Mouse (Mus musculus) heart, embryonic 11.5 days (tissue): ENCODE results near the gene Tssk1. TPM values are rescaled to one million over a fixed set of nuclear protein-coding genes. Genes with fewer than 3 reads are reported as not detected.

Experiments
- ATAC-seq: fragments of 200-750 bp; cut with Nextera tagmentation; replicated peaks from 2 replicates; pipeline ENCODE4 v1.8.0; 2017; ENCODE audit warnings: moderate library complexity; ENCODE audit not compliant: insufficient number of reproducible peaks, low FRiP score, low TSS enrichment
- H3K27ac ChIP-seq: fragments of 300-500 bp; sonication (generic); 2 replicates; pipeline ENCODE4 v1.5.1; 2014; ENCODE audit warnings: mild to moderate bottlenecking, low read depth, low read length
- H3K27me3 ChIP-seq: fragments of 300-500 bp; sonication (generic); 2 replicates; pipeline ENCODE4 v1.6.1; 2014; ENCODE audit warnings: mild to moderate bottlenecking, low read length, mixed read lengths; ENCODE audit not compliant: control insufficient read depth, insufficient read depth
- H3K36me3 ChIP-seq: fragments of 300-500 bp; sonication (generic); 2 replicates; pipeline ENCODE4 v1.6.1; 2014; ENCODE audit warnings: mild to moderate bottlenecking, low read length, moderate library complexity, mixed read lengths; ENCODE audit not compliant: control insufficient read depth, insufficient read depth
- H3K4me1 ChIP-seq: fragments of 300-500 bp; sonication (generic); 2 replicates; pipeline ENCODE4 v1.6.1; 2014; ENCODE audit warnings: low read length; ENCODE audit not compliant: control insufficient read depth, insufficient read depth
- H3K4me2 ChIP-seq: fragments of 300-500 bp; sonication (generic); 2 replicates; pipeline ENCODE4 v1.6.1; 2014; ENCODE audit warnings: mild to moderate bottlenecking, moderate library complexity
- H3K4me3 ChIP-seq: fragments of 300-500 bp; sonication (generic); 2 replicates; pipeline ENCODE4 v1.5.1; 2014; ENCODE audit warnings: low read depth, low read length
- H3K9ac ChIP-seq: fragments of 300-500 bp; sonication (generic); 2 replicates; pipeline ENCODE4 v1.6.1; 2014; ENCODE audit warnings: mild to moderate bottlenecking, low read depth, low read length, moderate library complexity
- H3K9me3 ChIP-seq: fragments of 300-500 bp; sonication (generic); replicated peaks from 2 replicates; pipeline ENCODE4 v1.6.1; 2016; ENCODE audit warnings: low read length; ENCODE audit not compliant: control insufficient read depth
- WGBS: fragments of 180-500 bp; shearing (Covaris S2); extraction: QIAGEN DNeasy Blood & Tissue Kit; methylation state at CpG from one replicate; pipeline ENCODE4 v1.1.7; 2014; ENCODE audit not compliant: insufficient replicate concordance; 5-methylcytosine and 5-hydroxymethylcytosine counted together
- polyA plus RNA-seq: library from polyadenylated mRNA; unstranded; fragments of >200 nt; fragmentation: Nextera tagmentation; extraction: Ambion mirVana; gene quantifications from 2 replicates; pipeline ENCODE4 v1.2.1, GENCODE M21; 2014

The Tssk1 gene
- polyA plus RNA-seq, 1 experiment from 2014 or later: 0.07 TPM

DNA sequence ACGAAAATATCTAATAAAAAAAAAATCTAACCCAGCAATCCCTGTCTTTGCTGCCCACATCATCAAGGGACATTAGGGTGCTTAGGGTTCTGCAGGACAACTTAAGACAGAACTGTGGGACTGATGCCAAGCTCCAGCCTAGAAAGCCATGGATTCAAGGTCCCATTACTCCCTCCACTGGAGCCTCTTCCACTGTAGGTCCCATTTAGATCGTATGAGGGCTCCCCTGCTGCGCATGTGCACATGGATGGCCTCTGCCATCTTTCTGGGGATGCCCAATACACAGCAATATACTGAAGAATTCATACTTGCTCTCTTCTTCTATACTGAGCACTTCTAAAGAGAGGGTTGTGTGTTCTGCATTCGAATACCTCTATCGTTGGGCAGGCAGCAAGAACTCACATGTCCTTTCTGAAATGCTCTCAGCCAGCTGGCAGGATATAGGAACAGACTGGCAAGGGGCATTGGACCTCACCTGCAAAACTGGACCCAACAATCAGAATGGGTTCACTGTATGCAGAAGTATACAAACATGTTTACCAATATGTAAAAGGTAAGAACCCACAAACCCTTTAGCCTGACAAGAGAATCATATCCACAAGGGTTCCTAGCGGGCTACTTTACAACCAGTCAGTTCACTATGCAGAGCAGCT lies 4.2 kb upstream of the Tssk1 start:
- Histone ChIP-seq H3K27me3 (no peaks in the 10 kb centered on the region), H3K9me3 (no peaks in the 10 kb centered on the region), H3K27ac (no peak overlapping the region), H3K36me3 (no peaks in the 10 kb centered on the region), H3K9ac (peak overlapping the region; percentile 95; the same call in 1 of the 2 replicates), H3K4me2 (peak overlapping the region; percentile 84), H3K4me3 (peak overlapping the region; percentile 83), H3K4me1 (peaks cover 13% of the 10 kb centered on the region)
- ATAC-seq: no peak
- 83% methylated on average over 6 of the region's 6 CpGs for WGBS

DNA sequence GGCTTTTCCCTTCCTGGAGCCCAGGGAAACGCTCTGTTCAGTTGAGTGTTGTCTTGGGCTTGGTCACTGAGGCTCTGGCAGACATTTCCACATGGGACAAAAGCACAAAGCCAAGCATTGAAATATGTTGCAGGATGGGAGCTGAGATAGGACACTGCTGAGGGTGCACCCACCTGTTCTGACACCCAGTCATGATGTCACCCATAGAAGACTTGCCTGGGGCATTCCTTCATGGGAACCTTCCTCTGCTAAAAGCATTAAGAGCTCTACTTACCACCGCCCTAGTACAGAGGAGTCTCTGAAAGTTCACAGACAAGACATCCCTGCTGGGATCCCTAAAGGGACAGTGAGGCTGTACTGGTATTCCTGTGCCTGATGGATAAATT lies 3.7 kb upstream of the Tssk1 start:
- peak overlapping the region; percentile 95 for H3K9ac ChIP-seq
- peaks cover 13% of the 10 kb centered on the region for H3K4me1 ChIP-seq
- no peaks in the 10 kb centered on the region for H3K36me3 ChIP-seq
- no peaks in the 10 kb centered on the region for H3K9me3 ChIP-seq
- no peaks in the 10 kb centered on the region for H3K27me3 ChIP-seq
- peak overlapping the region; percentile 84 for H3K4me2 ChIP-seq
- 60% methylated on average over 2 of the region's 2 CpGs for WGBS
- H3K27ac ChIP-seq: no peak overlapping the region
- no peak for ATAC-seq
- H3K4me3 ChIP-seq: peak overlapping the region; percentile 83

DNA sequence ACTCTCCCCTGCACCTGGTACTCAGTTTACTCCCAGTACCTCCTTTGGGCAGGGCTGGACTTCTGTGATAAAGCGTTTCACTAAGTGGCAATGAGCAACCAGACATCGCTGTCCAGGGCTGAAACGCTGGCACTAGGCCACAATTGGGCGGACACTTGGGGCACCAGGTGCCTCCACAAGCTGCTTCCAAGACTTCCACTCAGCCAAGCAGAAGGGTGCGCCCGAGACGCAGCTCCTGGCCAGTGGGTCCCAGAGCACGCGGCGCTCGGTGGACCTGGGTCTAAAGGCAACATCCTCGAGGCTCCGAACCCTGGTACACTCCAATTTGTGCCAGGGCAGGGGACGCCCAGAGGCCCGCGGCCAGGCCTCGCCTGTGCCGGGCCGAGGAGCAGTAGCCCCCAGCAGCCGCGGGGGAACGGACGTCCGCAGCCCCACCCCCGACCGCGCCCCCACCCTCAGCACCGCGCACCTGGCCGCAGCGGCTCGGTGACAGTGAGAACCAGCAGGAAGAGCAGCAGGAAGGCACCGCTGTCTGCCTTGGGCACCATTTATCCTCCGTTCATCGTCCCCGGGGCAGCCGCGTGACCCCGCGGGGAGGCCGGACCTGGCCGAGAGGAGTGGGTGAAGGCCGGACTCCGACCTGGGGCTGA lies 3.0 kb upstream of the Tssk1 start:
- H3K4me2 ChIP-seq: peak overlapping the region; percentile 84
- no peaks in the 10 kb centered on the region for H3K36me3 ChIP-seq
- 0% methylated on average over 44 of the region's 44 CpGs for WGBS
- peak; percentile 65 for ATAC-seq
- H3K27ac ChIP-seq: peak overlapping the region; percentile 89
- no peaks in the 10 kb centered on the region for H3K9me3 ChIP-seq
- peaks cover 13% of the 10 kb centered on the region for H3K4me1 ChIP-seq
- peak overlapping the region; percentile 83 for H3K4me3 ChIP-seq
- no peaks in the 10 kb centered on the region for H3K27me3 ChIP-seq
- H3K9ac ChIP-seq: peak overlapping the region; percentile 95

DNA sequence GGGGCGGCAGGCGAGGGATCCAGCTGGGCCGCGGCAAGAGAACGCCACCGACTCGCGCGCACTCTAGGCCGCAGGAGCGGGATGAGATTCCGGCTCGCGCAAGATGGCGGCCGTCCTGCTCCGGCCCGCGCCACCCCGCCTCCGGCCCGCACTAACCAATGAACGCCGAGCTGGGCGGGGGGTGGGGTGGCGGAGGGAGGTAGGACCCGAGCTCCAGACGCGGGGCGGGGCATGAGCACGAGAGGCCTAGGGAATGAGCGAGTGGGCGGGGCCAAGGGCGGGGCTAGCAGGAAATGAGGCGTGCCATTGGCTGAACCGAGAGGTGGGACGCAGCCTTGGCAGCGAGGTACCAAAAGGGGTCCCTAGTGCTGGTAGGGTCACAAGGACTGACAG lies 2.5 kb upstream of the Tssk1 start, which contains the start of gene Gm20518:
Gene Gm20518 (minus strand): TSS at position 105 of the 393 bp plus-strand sequence.
- ATAC-seq: peak; percentile 99
- no peaks in the 10 kb centered on the region for H3K27me3 ChIP-seq
- H3K4me2 ChIP-seq: peak within 1 kb of the TSS; percentile 84
- H3K36me3 ChIP-seq: no peaks in the 10 kb centered on the region
- H3K4me3 ChIP-seq: peak within 1 kb of the TSS; percentile 83
- no peaks in the 10 kb centered on the region for H3K9me3 ChIP-seq
- peak within 1 kb of the TSS; percentile 95 for H3K9ac ChIP-seq
- WGBS: under 1% methylated on average over 38 of the region's 38 CpGs
- peaks cover 13% of the 10 kb centered on the region for H3K4me1 ChIP-seq
- peak within 1 kb of the TSS; percentile 89 for H3K27ac ChIP-seq

DNA sequence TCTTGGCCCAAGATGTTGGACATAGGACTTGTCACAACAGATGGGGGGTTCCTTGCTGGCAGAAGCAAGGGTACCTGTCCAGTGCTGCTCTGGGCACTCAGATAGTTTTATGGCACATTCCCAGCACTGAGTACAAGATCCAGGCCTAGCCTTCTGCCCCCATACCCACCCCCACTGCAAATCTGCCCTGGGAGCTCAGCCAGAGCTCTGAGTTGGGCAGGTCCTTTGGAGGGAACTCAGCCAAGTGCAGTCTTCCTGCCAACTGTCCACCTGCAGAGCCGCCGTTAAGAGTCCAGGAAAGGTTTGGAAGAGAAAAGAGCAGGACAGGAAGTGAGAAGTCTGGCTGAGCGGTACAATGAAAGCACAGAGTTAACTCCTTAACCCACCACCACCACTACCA lies 1.4 kb upstream of the Tssk1 start:
- WGBS: 70% methylated on average over 3 of the region's 3 CpGs
- Histone ChIP-seq H3K4me1 (peaks cover 13% of the 10 kb centered on the region), H3K4me3 (no peak overlapping the region), H3K36me3 (no peaks in the 10 kb centered on the region), H3K4me2 (no peak overlapping the region), H3K9ac (no peak overlapping the region), H3K27ac (no peak overlapping the region), H3K27me3 (no peaks in the 10 kb centered on the region), H3K9me3 (no peaks in the 10 kb centered on the region)
- ATAC-seq: no peak

DNA sequence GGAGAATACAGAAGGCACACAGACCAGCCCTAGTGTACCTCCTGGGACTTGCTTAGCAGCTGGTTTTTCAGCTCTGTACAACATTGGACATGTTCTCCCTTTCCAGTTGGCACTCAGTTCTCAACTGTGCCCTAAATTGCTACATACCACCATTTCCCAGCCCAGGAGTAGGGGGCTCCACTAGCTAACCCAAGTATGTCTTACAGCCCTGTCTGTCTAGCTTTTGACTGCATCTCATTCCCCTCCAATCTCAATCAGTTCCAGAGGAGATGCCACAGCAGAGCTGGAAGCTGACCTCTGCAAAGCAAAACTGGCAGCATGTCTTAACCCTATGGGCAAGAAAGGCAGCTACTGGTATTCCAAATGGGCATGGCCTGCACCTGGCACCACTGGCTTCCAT lies 2.1 kb downstream of the Tssk1 start:
- H3K36me3 ChIP-seq: peaks cover 4% of the 10 kb centered on the region; the same call in 1 of the 2 replicates
- H3K4me3 ChIP-seq: no peak overlapping the region
- no peaks in the 10 kb centered on the region for H3K27me3 ChIP-seq
- no peak overlapping the region for H3K9ac ChIP-seq
- ATAC-seq: no peak
- no peak overlapping the region for H3K27ac ChIP-seq
- no peaks in the 10 kb centered on the region for H3K9me3 ChIP-seq
- H3K4me2 ChIP-seq: no peak overlapping the region
- peaks cover 3% of the 10 kb centered on the region; the same call in 1 of the 2 replicates for H3K4me1 ChIP-seq

DNA sequence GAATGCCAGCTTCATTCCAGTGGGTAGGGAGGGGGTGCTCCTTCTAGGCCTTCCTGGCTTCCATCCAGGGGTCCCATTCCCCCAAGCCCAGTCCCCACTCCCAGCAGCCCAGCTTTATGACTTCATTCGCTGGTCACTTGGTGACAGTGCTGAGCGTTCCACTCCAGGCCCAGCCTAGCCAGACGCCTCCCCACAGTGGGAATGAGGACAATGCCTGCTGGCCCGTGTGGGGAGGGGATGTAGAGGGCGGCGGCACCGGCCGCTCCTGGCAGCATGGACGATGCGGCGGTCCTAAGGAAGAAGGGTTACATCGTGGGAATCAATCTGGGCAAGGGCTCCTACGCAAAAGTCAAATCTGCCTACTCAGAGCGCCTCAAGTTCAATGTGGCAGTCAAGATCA lies 4.4 kb downstream of the Tssk1 start, which contains the start of the genes Dgcr2 and Tssk2:
Gene Dgcr2 (minus strand): TSS at position 101 of the 400 bp plus-strand sequence.
Gene Tssk2 (plus strand): TSS at position 176 of the 400 bp plus-strand sequence.
- no peaks in the 10 kb centered on the region for H3K4me1 ChIP-seq
- no peaks in the 10 kb centered on the region for H3K9me3 ChIP-seq
- WGBS: 89% methylated on average over 14 of the region's 14 CpGs
- H3K27me3 ChIP-seq: no peaks in the 10 kb centered on the region
- no peak within 1 kb of the TSS for H3K4me2 ChIP-seq
- no peak within 1 kb of the TSS for H3K9ac ChIP-seq
- ATAC-seq: no peak
- H3K27ac ChIP-seq: no peak within 1 kb of the TSS
- peaks cover 20% of the 10 kb centered on the region for H3K36me3 ChIP-seq
- no peak within 1 kb of the TSS for H3K4me3 ChIP-seq

DNA sequence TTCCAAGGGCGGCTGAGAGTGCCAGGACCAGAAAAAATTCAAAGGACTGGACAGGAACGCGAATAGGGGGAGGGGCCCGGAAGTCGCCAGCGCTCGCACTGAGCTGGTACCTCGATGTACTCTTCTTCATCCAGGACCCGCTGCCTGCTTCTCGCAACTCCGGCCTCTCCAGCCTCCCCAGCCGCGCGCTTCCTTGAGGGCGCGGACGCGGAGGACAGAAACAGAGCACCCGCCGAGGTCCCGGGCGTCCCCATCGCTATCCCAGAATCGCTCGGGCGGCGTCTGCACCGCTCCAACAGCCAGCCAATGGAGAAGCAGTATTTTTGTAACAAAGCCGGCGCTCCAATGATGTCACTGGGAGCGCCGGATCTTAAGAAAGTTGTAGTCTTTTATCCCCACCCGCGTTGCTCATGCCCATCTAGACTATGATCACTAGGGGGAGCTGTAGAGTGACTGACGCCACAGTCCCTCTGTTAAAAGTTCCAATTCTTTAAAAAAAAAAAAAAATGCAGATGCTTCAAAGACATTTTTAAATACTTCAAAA lies 17.1 kb downstream of the Tssk1 start, which contains the start of gene Ess2:
Gene Ess2 (minus strand): TSS at position 297 of the 544 bp plus-strand sequence.
- peaks cover 45% of the 10 kb centered on the region for H3K27me3 ChIP-seq
- peak within 1 kb of the TSS; percentile 96 for H3K4me2 ChIP-seq
- H3K4me1 ChIP-seq: peaks cover 11% of the 10 kb centered on the region
- peak within 1 kb of the TSS; percentile 70 for H3K4me3 ChIP-seq
- ATAC-seq: peak; percentile 84
- no peaks in the 10 kb centered on the region for H3K9me3 ChIP-seq
- H3K9ac ChIP-seq: peak within 1 kb of the TSS; percentile 79
- H3K27ac ChIP-seq: 0 out of 2 replicates have a peak within 1 kb of the TSS, but pooled peaks have one; percentile 7
- H3K36me3 ChIP-seq: peaks cover 21% of the 10 kb centered on the region
- under 1% methylated on average over 35 of the region's 35 CpGs for WGBS
